Mouse (Mus musculus): Measurements from ENCODE around the gene Bad.

Gene Bad

GRCm38 (mm10) chr19:6979486-6980380, 38.1 kb downstream of the Bad start:
- in situ Hi-C loops (cut with MboI, MseI), result loop anchor here in 1 of 2 experiments (25.0 kb wide), 1 partner anchor 1933 kb away; the partner anchor contains the start of gene B3gat3

- in situ Hi-C loops (cut with MboI, MseI), result loop anchor here in 1 of 2 experiments (25.0 kb wide), 1 partner anchor 1932 kb away; the partner anchor contains the start of gene B3gat3
Observed at GRCm38 (mm10) chr19:6980381-6981093, 38.9 kb downstream of the Bad start, which contains the start of gene Fkbp2. TSS of gene Fkbp2 (minus strand) at chr19:6980501.

- in situ Hi-C loops (cut with MboI, MseI), result loop anchor here in 1 of 2 experiments (25.0 kb wide), 1 partner anchor 1931 kb away; the partner anchor contains the start of gene B3gat3
Observed at GRCm38 (mm10) chr19:6981465-6981864, 39.8 kb downstream of the Bad start.

- in situ Hi-C loops (cut with MboI, MseI), result loop anchor here in 1 of 2 experiments (25.0 kb wide), 1 partner anchor 1929 kb away; the partner anchor contains the start of gene B3gat3
Observed at GRCm38 (mm10) chr19:6983621-6984020, 42.0 kb downstream of the Bad start.

GRCm38 (mm10) chr19:6985300-6985699, 43.6 kb downstream of the Bad start:
- in situ Hi-C loops (cut with MboI, MseI), result loop anchor here in 1 of 2 experiments (25.0 kb wide), 1 partner anchor 1927 kb away; the partner anchor contains the start of gene B3gat3

- in situ Hi-C loops (cut with MboI, MseI), result loop anchor here in 1 of 2 experiments (25.0 kb wide), 1 partner anchor 1926 kb away; the partner anchor contains the start of gene B3gat3
Observed at GRCm38 (mm10) chr19:6985951-6986708, 44.5 kb downstream of the Bad start.

- in situ Hi-C loops (cut with MboI, MseI), result loop anchor here in 1 of 2 experiments (25.0 kb wide), 1 partner anchor 1925 kb away; the partner anchor contains the start of gene B3gat3
Observed at GRCm38 (mm10) chr19:6987061-6987903, 45.6 kb downstream of the Bad start, which contains the start of gene Vegfb. TSS of gene Vegfb (minus strand) at chr19:6987651.

GRCm38 (mm10) chr19:6987904-6988285, 46.2 kb downstream of the Bad start:
- in situ Hi-C loops (cut with MboI, MseI), result loop anchor here in 1 of 2 experiments (25.0 kb wide), 1 partner anchor 1924 kb away; the partner anchor contains the start of gene B3gat3

GRCm38 (mm10) chr19:6989251-6989650, 47.6 kb downstream of the Bad start:
- in situ Hi-C loops (cut with MboI, MseI), result loop anchor here in 1 of 2 experiments (25.0 kb wide), 1 partner anchor 1923 kb away; the partner anchor contains the start of gene B3gat3

GRCm38 (mm10) chr19:6990712-6991111, 49.1 kb downstream of the Bad start:
- in situ Hi-C loops (cut with MboI, MseI), result loop anchor here in 1 of 2 experiments (25.0 kb wide), 1 partner anchor 1922 kb away; the partner anchor contains the start of gene B3gat3

- in situ Hi-C loops (cut with MboI, MseI), result loop anchor here in 1 of 2 experiments (25.0 kb wide), 1 partner anchor 1921 kb away; the partner anchor contains the start of gene B3gat3
Observed at GRCm38 (mm10) chr19:6991166-6991565, 49.5 kb downstream of the Bad start.

- in situ Hi-C loops (cut with MboI, MseI), result loop anchor here in 1 of 2 experiments (25.0 kb wide), 1 partner anchor 1920 kb away; the partner anchor contains the start of gene B3gat3
Observed at GRCm38 (mm10) chr19:6992011-6992858, 50.6 kb downstream of the Bad start, which contains the start of gene Dnajc4. TSS of gene Dnajc4 (minus strand) at chr19:6992572.

GRCm38 (mm10) chr19:6993011-6993770, 51.5 kb downstream of the Bad start:
- in situ Hi-C loops (cut with MboI, MseI), result loop anchor here in 1 of 2 experiments (25.0 kb wide), 1 partner anchor 1919 kb away; the partner anchor contains the start of gene B3gat3

- in situ Hi-C loops (cut with MboI, MseI), result loop anchor here in 1 of 2 experiments (25.0 kb wide), 1 partner anchor 1918 kb away; the partner anchor contains the start of gene B3gat3
Observed at GRCm38 (mm10) chr19:6994002-6994401, 52.3 kb downstream of the Bad start.

- in situ Hi-C loops (cut with MboI, MseI), result loop anchor here in 1 of 2 experiments (25.0 kb wide), 1 partner anchor 1918 kb away; the partner anchor contains the start of gene B3gat3
Observed at GRCm38 (mm10) chr19:6994489-6994888, 52.8 kb downstream of the Bad start.

- in situ Hi-C loops (cut with MboI, MseI), result loop anchor here in 1 of 2 experiments (25.0 kb wide), 1 partner anchor 1917 kb away; the partner anchor contains the start of gene B3gat3
Observed at GRCm38 (mm10) chr19:6995255-6995991, 53.8 kb downstream of the Bad start.

Measured in T-helper 17 cell (primary cell).